Mouse (Mus musculus) spleen, embryonic (tissue): ENCODE measurements at regions not wholly inside any gene's neighbourhood (a gene's known extent, or its start where the extent isn't known, plus 50 kb on each side); places are given as distances from the start of the nearest gene placed in this dataset.

Experiments
- CTCF ChIA-PET: fragments of 350-600 bp; sonication (Branson Sonifier 250); formaldehyde crosslinking; loops from one replicate; lab custom pipeline; 2022; lab: Charles Lee

GRCm38 (mm10) chr2:74354591-74354990 lies 224.6 kb downstream of the Lnpk start:
- CTCF ChIA-PET = no interaction called here

GRCm38 (mm10) chr2:74349809-74350208 lies 229.4 kb downstream of the Lnpk start:
- CTCF ChIA-PET = no interaction called here

GRCm38 (mm10) chr2:74306301-74306700 lies 272.9 kb downstream of the Lnpk start:
- CTCF ChIA-PET = interaction anchor here (0.7 kb wide), 1 partner anchor 341 kb away, joined by 3 read pairs; no protein-coding TSS in a partner anchor

- CTCF ChIA-PET = no interaction called here
Observed at GRCm38 (mm10) chr2:74300885-74301451, 278.3 kb downstream of the Lnpk start.

- CTCF ChIA-PET = no interaction called here
Observed at GRCm38 (mm10) chr2:74300366-74300791, 278.9 kb downstream of the Lnpk start.

- CTCF ChIA-PET = no interaction called here
Observed at GRCm38 (mm10) chr2:74292641-74293040, 286.6 kb downstream of the Lnpk start.

- CTCF ChIA-PET = no interaction called here
Observed at GRCm38 (mm10) chr2:74291416-74292396, 287.5 kb downstream of the Lnpk start.

- CTCF ChIA-PET = no interaction called here
Observed at GRCm38 (mm10) chr2:74285624-74286023, 293.6 kb downstream of the Lnpk start.

- CTCF ChIA-PET = no interaction called here
Observed at GRCm38 (mm10) chr2:74264963-74265362, 314.3 kb downstream of the Lnpk start.

- CTCF ChIA-PET = no interaction called here
Observed at GRCm38 (mm10) chr2:74257034-74257781, 322.0 kb downstream of the Lnpk start.

GRCm38 (mm10) chr2:74247521-74247920 lies 331.7 kb downstream of the Lnpk start:
- CTCF ChIA-PET = no interaction called here

- CTCF ChIA-PET = no interaction called here
Observed at GRCm38 (mm10) chr2:74246631-74247030, 332.6 kb downstream of the Lnpk start.

GRCm38 (mm10) chr2:74244203-74244602 lies 333.1 kb upstream of the Atp5g3 start:
- CTCF ChIA-PET = no interaction called here

GRCm38 (mm10) chr2:74243801-74244200 lies 332.7 kb upstream of the Atp5g3 start:
- CTCF ChIA-PET = no interaction called here

- CTCF ChIA-PET = no interaction called here
Observed at GRCm38 (mm10) chr2:74239586-74239985, 328.5 kb upstream of the Atp5g3 start.

- CTCF ChIA-PET = interaction anchor here (0.6 kb wide), 1 partner anchor 116 kb away, joined by 7 read pairs; no protein-coding TSS in a partner anchor
Observed at GRCm38 (mm10) chr2:74217437-74217836, 306.3 kb upstream of the Atp5g3 start.

GRCm38 (mm10) chr2:74210210-74210609 lies 299.1 kb upstream of the Atp5g3 start:
- CTCF ChIA-PET = no interaction called here

- CTCF ChIA-PET = no interaction called here
Observed at GRCm38 (mm10) chr2:74209421-74209917, 298.3 kb upstream of the Atp5g3 start.

- CTCF ChIA-PET = no interaction called here
Observed at GRCm38 (mm10) chr2:74207440-74207839, 296.3 kb upstream of the Atp5g3 start.

GRCm38 (mm10) chr2:74202776-74203175 lies 291.6 kb upstream of the Atp5g3 start:
- CTCF ChIA-PET = no interaction called here

GRCm38 (mm10) chr2:74201608-74202323 lies 290.6 kb upstream of the Atp5g3 start:
- CTCF ChIA-PET = no interaction called here
